Mouse (Mus musculus) forebrain, embryonic 14.5 days (tissue): ENCODE data around the gene Zfp93. TPM values are rescaled to one million over a fixed set of nuclear protein-coding genes. Genes with fewer than 3 reads are reported as not detected.

Experiments used
- ATAC-seq: fragments of 200-750 bp; cut with Nextera tagmentation; 2 replicates; pipeline ENCODE4 v1.8.0; 2017; ENCODE audit warnings: mild to moderate bottlenecking, moderate library complexity
- DNase-seq: peaks from one replicate; pipeline ENCODE4 v3.0.0-alpha.2; 2015; ENCODE audit warnings: low spot score
- H3K27ac ChIP-seq: fragments of 300-500 bp; sonication (generic); 2 replicates; pipeline ENCODE4 v1.5.1; 2014; ENCODE audit warnings: low read depth, mild to moderate bottlenecking, control low read depth, low read length, moderate library complexity
- H3K27me3 ChIP-seq: fragments of 300-500 bp; sonication (generic); replicated peaks from 2 replicates; pipeline ENCODE4 v1.6.1; 2014; ENCODE audit warnings: low read length, control low read depth, mixed read lengths; ENCODE audit not compliant: control insufficient read depth, insufficient read depth
- H3K36me3 ChIP-seq: fragments of 300-500 bp; sonication (generic); 2 replicates; pipeline ENCODE4 v1.6.1; 2014; ENCODE audit warnings: low read length, control low read depth; ENCODE audit not compliant: control insufficient read depth, insufficient read depth
- H3K4me1 ChIP-seq: fragments of 300-500 bp; sonication (generic); 2 replicates; pipeline ENCODE4 v1.6.1; 2014; ENCODE audit warnings: antibody characterized with exemption, low read length, control low read depth; ENCODE audit not compliant: control insufficient read depth, insufficient read depth
- H3K4me2 ChIP-seq: fragments of 300-500 bp; sonication (generic); 2 replicates; pipeline ENCODE4 v1.6.1; 2014; ENCODE audit warnings: mild to moderate bottlenecking, control low read depth, low read length
- H3K4me3 ChIP-seq: fragments of 300-500 bp; sonication (generic); 2 replicates; pipeline ENCODE4 v1.5.1; 2014; ENCODE audit warnings: low read depth, low read length, control low read depth
- H3K9ac ChIP-seq: fragments of 300-500 bp; sonication (generic); 2 replicates; pipeline ENCODE4 v1.6.1; 2014; ENCODE audit warnings: mild to moderate bottlenecking, low read length, control low read depth, moderate library complexity
- H3K9me3 ChIP-seq: fragments of 300-500 bp; sonication (generic); replicated peaks from 2 replicates; pipeline ENCODE4 v1.6.1; 2016; ENCODE audit warnings: low read length, control low read depth, mixed read lengths; ENCODE audit not compliant: control insufficient read depth
- WGBS: fragments of 180-500 bp; shearing (Covaris S2); extraction: QIAGEN DNeasy Blood & Tissue Kit; methylation state at CpG from one replicate; pipeline ENCODE4 v1.1.7; 2014; 5-methylcytosine and 5-hydroxymethylcytosine counted together
- polyA plus RNA-seq: library from polyadenylated mRNA; unstranded; fragments of >200 nt; fragmentation: Nextera tagmentation; extraction: Ambion mirVana; gene quantifications from 2 replicates; pipeline ENCODE4 v1.2.1, GENCODE M21; 2014

Zfp93 gene
- polyA plus RNA-seq, 1 experiment from 2014 or later, result 11.0 TPM

DNA sequence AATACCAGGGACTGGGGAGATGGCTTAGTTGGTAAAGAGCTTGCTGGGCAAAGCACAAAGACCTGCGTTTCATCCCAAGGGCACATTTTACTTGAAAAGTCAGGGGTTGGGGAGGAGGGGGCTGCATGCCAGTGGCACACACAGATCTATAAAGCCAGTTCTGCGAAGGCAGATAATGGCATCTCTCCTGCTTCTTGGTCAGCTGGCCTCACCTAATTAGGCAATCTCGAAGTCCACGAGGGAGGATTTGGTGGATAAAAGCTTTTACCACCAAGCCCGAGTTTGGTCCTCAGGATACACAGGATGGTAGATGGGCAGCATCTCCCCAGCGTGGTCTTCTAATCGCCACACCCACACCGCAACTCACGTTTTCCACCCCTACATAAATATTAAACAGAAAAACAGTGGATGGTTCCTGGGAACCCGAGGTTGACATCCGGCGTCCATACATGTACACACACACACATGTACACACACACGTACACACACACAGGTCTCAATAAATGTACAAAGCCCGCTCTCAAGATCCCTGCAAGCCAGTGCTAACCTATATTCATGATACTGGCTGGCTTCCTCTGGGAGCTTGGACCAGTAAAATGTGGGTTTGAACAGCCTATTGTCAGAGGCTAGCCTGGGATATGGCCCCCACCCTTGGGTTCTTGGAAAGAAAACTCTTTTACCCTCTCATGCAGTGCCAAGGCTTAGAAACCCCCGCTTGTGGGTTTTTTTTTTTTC lies 27.3 kb downstream of the Zfp93 start:
- DNase-seq, result no peak
- peak overlapping the region; percentile 86 for H3K4me2 ChIP-seq

GRCm38 (mm10) chr7:24298635-24298972 lies 28.4 kb downstream of the Zfp93 start:
- H3K4me1 ChIP-seq, result peaks cover 6% of the 10 kb centered on the region
- H3K27ac ChIP-seq, result peak overlapping the region; percentile 92
- under 1% methylated on average over 12 of the region's 12 CpGs for WGBS
- peak overlapping the region; percentile 86 for H3K4me2 ChIP-seq
- peaks cover 54% of the 10 kb centered on the region for H3K36me3 ChIP-seq
- H3K4me3 ChIP-seq, result peak overlapping the region; percentile 51
- ATAC-seq (peak; percentile 8), DNase-seq (no peak)
- H3K9ac ChIP-seq, result peak overlapping the region; percentile 78
- H3K27me3 ChIP-seq, result no peaks in the 10 kb centered on the region
- H3K9me3 ChIP-seq, result no peaks in the 10 kb centered on the region

More for the DNA sequence above, 27.3 kb downstream of the Zfp93 start:
- ATAC-seq, result no peak
- peaks cover 6% of the 10 kb centered on the region for H3K4me1 ChIP-seq
- H3K27me3 ChIP-seq, result no peaks in the 10 kb centered on the region
- H3K27ac ChIP-seq, result no peak overlapping the region
- H3K36me3 ChIP-seq, result peaks cover 52% of the 10 kb centered on the region
- 0 out of 2 replicates have a peak overlapping the region, but pooled peaks have one; percentile 51 for H3K4me3 ChIP-seq
- WGBS, result 91% methylated on average over 15 of the region's 15 CpGs
- peak overlapping the region; percentile 78 for H3K9ac ChIP-seq
- no peaks in the 10 kb centered on the region for H3K9me3 ChIP-seq

- DNase-seq (peak; percentile 98), ATAC-seq (peak; percentile 93)
- Histone ChIP-seq H3K27ac (peak overlapping the region; percentile 92), H3K36me3 (peaks cover 50% of the 10 kb centered on the region), H3K4me2 (peak overlapping the region; percentile 86), H3K9ac (peak overlapping the region; percentile 78), H3K4me3 (peak overlapping the region; percentile 51), H3K27me3 (no peaks in the 10 kb centered on the region), H3K9me3 (no peaks in the 10 kb centered on the region), H3K4me1 (peaks cover 6% of the 10 kb centered on the region)
- WGBS, result under 1% methylated on average over 38 of the region's 47 CpGs
Observed at GRCm38 (mm10) chr7:24298973-24299708, 28.9 kb downstream of the Zfp93 start.

- Histone ChIP-seq H3K4me3 (peak overlapping the region; percentile 51), H3K4me2 (peak overlapping the region; percentile 86), H3K27ac (peak overlapping the region; percentile 92), H3K9ac (peak overlapping the region; percentile 78), H3K36me3 (peaks cover 48% of the 10 kb centered on the region), H3K4me1 (peaks cover 6% of the 10 kb centered on the region), H3K9me3 (no peaks in the 10 kb centered on the region), H3K27me3 (no peaks in the 10 kb centered on the region)
- under 1% methylated on average over 18 of the region's 18 CpGs for WGBS
- DNase-seq, result peak; percentile 57
- ATAC-seq, result peak; percentile 35
Observed at GRCm38 (mm10) chr7:24299823-24300481, 29.7 kb downstream of the Zfp93 start.

GRCm38 (mm10) chr7:24300771-24301282 lies 30.6 kb downstream of the Zfp93 start, which contains the start of gene Zfp61:
Gene Zfp61, minus strand, starts transcription at chr7:24301232.
- H3K9me3 ChIP-seq, result no peaks in the 10 kb centered on the region
- H3K9ac ChIP-seq, result peak within 1 kb of the TSS; percentile 78
- H3K36me3 ChIP-seq, result peaks cover 40% of the 10 kb centered on the region
- no peaks in the 10 kb centered on the region for H3K27me3 ChIP-seq
- H3K27ac ChIP-seq, result peak within 1 kb of the TSS; percentile 78
- peak; percentile 68 for ATAC-seq
- peak within 1 kb of the TSS; percentile 86 for H3K4me2 ChIP-seq
- WGBS, result under 1% methylated on average over 13 of the region's 13 CpGs
- peak within 1 kb of the TSS; percentile 51 for H3K4me3 ChIP-seq
- DNase-seq, result peak; percentile 87
- peaks cover 6% of the 10 kb centered on the region for H3K4me1 ChIP-seq

GRCm38 (mm10) chr7:24315726-24316566 lies 45.7 kb downstream of the Zfp93 start:
- Histone ChIP-seq H3K9me3 (no peaks in the 10 kb centered on the region), H3K27ac (peak overlapping the region; percentile 76; the same call in 1 of the 2 replicates), H3K36me3 (peaks cover 18% of the 10 kb centered on the region), H3K4me3 (peak overlapping the region; percentile 60), H3K4me2 (peak overlapping the region; percentile 71), H3K9ac (peak overlapping the region; percentile 86), H3K27me3 (0 out of 2 replicates have a peak, but pooled peaks cover 2% of the 10 kb centered on the region), H3K4me1 (peaks cover 4% of the 10 kb centered on the region; the same call in 1 of the 2 replicates)
- 30% methylated on average over 29 of the region's 29 CpGs for WGBS
- DNase-seq, result no peak
- ATAC-seq, result peak; percentile 76

DNA sequence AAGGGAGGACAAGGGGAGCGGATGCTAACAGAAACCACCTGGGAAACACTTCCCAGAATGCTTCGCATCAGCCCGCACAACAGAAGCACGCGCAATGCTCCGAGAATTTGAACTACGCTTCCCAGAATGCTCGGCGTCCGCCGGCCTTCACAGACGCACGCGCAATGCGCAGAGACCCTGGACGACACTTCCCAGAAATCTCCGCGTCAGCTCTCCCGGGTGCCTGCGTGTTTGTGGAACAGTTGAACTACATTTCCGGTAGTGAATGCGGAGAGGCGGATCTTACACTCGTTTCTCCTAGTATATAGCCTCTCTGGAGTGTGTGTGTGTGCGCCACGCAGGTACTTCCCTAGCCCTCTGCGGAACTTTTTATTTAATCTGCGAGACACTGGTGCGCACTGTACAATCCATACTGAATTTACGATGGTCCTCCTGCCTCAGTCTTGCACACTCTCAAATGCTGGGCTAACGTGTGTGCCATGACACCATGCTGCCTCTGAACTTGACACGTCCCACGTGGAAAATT lies 46.4 kb downstream of the Zfp93 start, which contains the start of gene Zfp94:
Gene Zfp94, minus strand, starts transcription at position 100 of the 526 bp plus-strand sequence.
- WGBS, result under 1% methylated on average over 33 of the region's 33 CpGs
- ATAC-seq, result peak; percentile 97
- peaks cover 4% of the 10 kb centered on the region; the same call in 1 of the 2 replicates for H3K4me1 ChIP-seq

More for the DNA sequence above, 46.4 kb downstream of the Zfp93 start, which contains the start of gene Zfp94:
- Histone ChIP-seq H3K36me3 (peaks cover 11% of the 10 kb centered on the region), H3K27me3 (0 out of 2 replicates have a peak, but pooled peaks cover 2% of the 10 kb centered on the region), H3K9me3 (no peaks in the 10 kb centered on the region), H3K4me2 (peak within 1 kb of the TSS; percentile 71), H3K27ac (peak within 1 kb of the TSS; percentile 76; the same call in 1 of the 2 replicates), H3K9ac (peak within 1 kb of the TSS; percentile 86), H3K4me3 (peak within 1 kb of the TSS; percentile 60)
- DNase-seq, result peak; percentile 99
